In genomic region chr8:22185431-22186397, GRCm38 (mm10) we compare ENCODE assay signal across 8 mouse cellular contexts. TPM values are rescaled to one million over a fixed set of nuclear protein-coding genes. Genes with fewer than 3 reads are reported as not detected.
A peak's percentile ranks its signal among the peaks of the same experiment; 100 is the strongest.
DNase-seq lines count a peak whose midpoint lies in the region; ATAC-seq lines count a peak whose summit lies in the region.

Gene Ckap2 (minus strand): TSS chr8:22185819.

- H3K27me3 ChIP-seq in hindbrain, embryonic 15.5 days: no peaks in the 10 kb centered on the region

- H3K36me3 ChIP-seq in hindbrain, embryonic 15.5 days: no peaks in the 10 kb centered on the region

- H3K9ac ChIP-seq in hindbrain, embryonic 15.5 days: peak within 1 kb of the TSS; percentile 76

- 3% methylated on average over 63 of the region's 63 CpGs for WGBS in hindbrain, embryonic 15.5 days

- H3K4me3 ChIP-seq in hindbrain, embryonic 15.5 days: peak within 1 kb of the TSS; percentile 73

- no peaks in the 10 kb centered on the region for H3K9me3 ChIP-seq in hindbrain, embryonic 15.5 days

- H3K4me1 ChIP-seq in hindbrain, embryonic 15.5 days (replicated peaks): peaks cover 14% of the 10 kb centered on the region

- H3K4me2 ChIP-seq in hindbrain, embryonic 15.5 days: peak within 1 kb of the TSS; percentile 88

- DNase-seq in T-cell, adult 2 months (ENCODE audit: low spot score): peak; percentile 67
- peak; percentile 82 to 83 for DNase-seq in cerebellum, postnatal 36 days
- peak; percentile 82 to 84 for DNase-seq in frontal cortex, postnatal 36 days (ENCODE audit: low spot score in 2 of 2)
- DNase-seq in left cerebral cortex, adult 11 months (ENCODE audit: low spot score): peak; percentile 69
- peak; percentile 93 to 94 for DNase-seq in lung, postnatal 4 days
- DNase-seq in retina, postnatal 7 days (ENCODE audit: low read depth, low spot score): peak; percentile 85
- DNase-seq in urinary bladder, adult 2 months (ENCODE audit: low spot score): peak; percentile 78

- peak; percentile 99 for ATAC-seq in hindbrain, embryonic 15.5 days (ENCODE audit: low FRiP score, low read depth)

- peak within 1 kb of the TSS; percentile 84 for H3K27ac ChIP-seq in hindbrain, embryonic 15.5 days (replicated peaks)

RNA-seq across cellular contexts. Expression of gene Ckap2, which starts in this region (rescaled TPM):
- polyA plus RNA-seq in hindbrain, embryonic 15.5 days (2015; fragmentation: Nextera tagmentation; extraction: Ambion mirVana): 15.1 and 16.3 TPM in 2 replicates
- polyA plus RNA-seq in urinary bladder, adult 2 months (2012; rRNA removed): 4.7 and 5.1 TPM in 2 replicates

Comparison
In these comparisons a context has a peak if more than half of its experiments do, and no peak if none do; other contexts are left out.
1. Peak in every context shown above with its lines: DNase-seq, ATAC-seq, H3K4me3 ChIP-seq and H3K27ac ChIP-seq.